Mouse (Mus musculus): Measurements from ENCODE around the gene 9430015G10Rik.
"Not testable (repeated sequence)": the region's sequence is repeated elsewhere in the genome, so short reads cannot be mapped to it uniquely, and the experiment has no call there.

Gene 9430015G10Rik

GRCm38 (mm10) chr4:156133943-156134605, 24.3 kb downstream of the 9430015G10Rik start:
- TF ChIP-seq POU5F1 (IDR thresholded peaks at IDR 0.05; ENCODE audit: borderline replicate concordance, low read length): no peak
- no peak for TF ChIP-seq CTCF (conservative IDR thresholded peaks at IDR 0.05; ENCODE audit: low read length)
- no peak for TF ChIP-seq NANOG (IDR thresholded peaks at IDR 0.05; ENCODE audit: borderline replicate concordance, low read length)
- Histone ChIP-seq H3K27me3 (ENCODE audit: insufficient read depth, low read length) (peaks cover 18% of the 10 kb centered on the region), H3K4me3 (replicated peaks; ENCODE audit: low read length) (peak overlapping the region; percentile 70), H3K9me3 (ENCODE audit: low read length) (peaks cover 5% of the 10 kb centered on the region), H3K4me1 (replicated peaks; ENCODE audit: low read depth, low read length) (peaks cover 55% of the 10 kb centered on the region), H3K36me3 (ENCODE audit: insufficient read depth, low read length) (no peaks in the 10 kb centered on the region)

GRCm38 (mm10) chr4:156135112-156135511, 25.3 kb downstream of the 9430015G10Rik start:
- H3K36me3 ChIP-seq (ENCODE audit: insufficient read depth, low read length): no peaks in the 10 kb centered on the region
- peaks cover 10% of the 10 kb centered on the region for H3K9me3 ChIP-seq (ENCODE audit: low read length)
- H3K27me3 ChIP-seq (ENCODE audit: insufficient read depth, low read length): peaks cover 18% of the 10 kb centered on the region
- peaks cover 53% of the 10 kb centered on the region for H3K4me1 ChIP-seq (replicated peaks; ENCODE audit: low read depth, low read length)
- H3K4me3 ChIP-seq (replicated peaks; ENCODE audit: low read length): peak overlapping the region; percentile 35
- TF ChIP-seq NANOG (IDR thresholded peaks at IDR 0.05; ENCODE audit: borderline replicate concordance, low read length) (no peak), CTCF (conservative IDR thresholded peaks at IDR 0.05; ENCODE audit: low read length) (no peak), POU5F1 (IDR thresholded peaks at IDR 0.05; ENCODE audit: borderline replicate concordance, low read length) (no peak)

GRCm38 (mm10) chr4:156135801-156136200, 26.0 kb downstream of the 9430015G10Rik start:
- Histone ChIP-seq H3K36me3 (ENCODE audit: insufficient read depth, low read length) (no peaks in the 10 kb centered on the region), H3K4me3 (replicated peaks; ENCODE audit: low read length) (peak overlapping the region; percentile 35; the same call in 1 of the 2 replicates), H3K27me3 (ENCODE audit: insufficient read depth, low read length) (peaks cover 18% of the 10 kb centered on the region), H3K9me3 (ENCODE audit: low read length) (peaks cover 10% of the 10 kb centered on the region), H3K4me1 (replicated peaks; ENCODE audit: low read depth, low read length) (peaks cover 50% of the 10 kb centered on the region)
- TF ChIP-seq CTCF (conservative IDR thresholded peaks at IDR 0.05; ENCODE audit: low read length) (no peak; the same call in 1 of the 2 replicates), NANOG (IDR thresholded peaks at IDR 0.05; ENCODE audit: borderline replicate concordance, low read length) (no peak), POU5F1 (IDR thresholded peaks at IDR 0.05; ENCODE audit: borderline replicate concordance, low read length) (no peak)

DNA sequence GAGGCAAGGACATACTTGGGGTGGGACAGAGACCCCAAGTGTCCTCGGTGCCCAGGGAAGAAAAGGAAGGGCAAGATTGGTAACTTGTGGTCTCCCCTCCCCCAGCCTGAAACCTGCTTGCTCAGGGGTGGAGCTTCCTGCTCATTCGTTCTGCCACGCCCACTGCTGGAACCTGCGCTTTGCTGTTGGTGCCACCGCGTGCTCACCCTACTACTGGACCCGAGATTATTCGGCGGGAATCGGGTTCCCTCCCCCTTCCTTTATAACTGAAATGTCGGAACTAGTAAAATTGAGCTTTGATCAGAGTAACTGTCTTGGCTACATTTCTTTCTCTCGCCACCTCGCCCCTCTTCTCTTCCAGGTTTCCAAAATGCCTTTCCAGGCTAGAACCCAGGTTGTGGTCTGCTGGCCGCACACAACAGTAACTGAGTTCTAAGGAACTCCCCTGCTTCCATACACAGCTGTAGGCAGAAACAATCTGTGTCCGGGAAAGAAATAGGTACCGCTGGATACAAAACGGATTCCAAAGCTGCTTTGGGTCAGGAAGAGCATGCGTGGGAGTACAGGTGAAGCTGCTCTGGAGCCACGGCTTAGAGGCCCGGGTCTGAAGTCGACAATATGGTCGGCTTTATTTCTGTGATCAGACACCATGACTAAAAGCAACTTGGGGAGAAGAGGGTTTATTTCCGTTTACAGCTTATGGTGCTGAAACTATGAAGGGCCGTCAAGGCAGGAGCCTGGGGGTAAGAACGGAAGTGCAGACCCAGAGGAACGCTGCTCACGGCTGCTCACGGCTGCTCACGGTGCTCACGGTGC, 26.7 kb downstream of the 9430015G10Rik start:
- TF ChIP-seq CTCF (conservative IDR thresholded peaks at IDR 0.05; ENCODE audit: low read length) (no peak), NANOG (IDR thresholded peaks at IDR 0.05; ENCODE audit: borderline replicate concordance, low read length) (no peak), POU5F1 (IDR thresholded peaks at IDR 0.05; ENCODE audit: borderline replicate concordance, low read length) (no peak)
- H3K4me3 ChIP-seq (replicated peaks; ENCODE audit: low read length): peak overlapping the region; percentile 37; the same call in 1 of the 2 replicates

GRCm38 (mm10) chr4:156150887-156151286, 41.1 kb downstream of the 9430015G10Rik start:
- not testable (repeated sequence) for H3K4me1 ChIP-seq (replicated peaks; ENCODE audit: low read depth, low read length); H3K27me3 ChIP-seq (ENCODE audit: insufficient read depth, low read length); H3K4me3 ChIP-seq (replicated peaks; ENCODE audit: low read length); H3K36me3 ChIP-seq (ENCODE audit: insufficient read depth, low read length)
- peaks cover 60% of the 10 kb centered on the region for H3K9me3 ChIP-seq (ENCODE audit: low read length)

More for the DNA sequence above, 26.7 kb downstream of the 9430015G10Rik start:
- Histone ChIP-seq H3K27me3 (ENCODE audit: insufficient read depth, low read length) (peaks cover 16% of the 10 kb centered on the region), H3K36me3 (ENCODE audit: insufficient read depth, low read length) (no peaks in the 10 kb centered on the region), H3K4me1 (replicated peaks; ENCODE audit: low read depth, low read length) (peaks cover 50% of the 10 kb centered on the region), H3K9me3 (ENCODE audit: low read length) (peaks cover 10% of the 10 kb centered on the region)

- Histone ChIP-seq H3K27me3 (ENCODE audit: insufficient read depth, low read length) (no peaks in the 10 kb centered on the region), H3K9me3 (ENCODE audit: low read length) (peaks cover 64% of the 10 kb centered on the region)
- TF ChIP-seq NANOG (IDR thresholded peaks at IDR 0.05; ENCODE audit: borderline replicate concordance, low read length): no peak
- no peak for TF ChIP-seq POU5F1 (IDR thresholded peaks at IDR 0.05; ENCODE audit: borderline replicate concordance, low read length)
- no peak for TF ChIP-seq CTCF (conservative IDR thresholded peaks at IDR 0.05; ENCODE audit: low read length)
Observed at GRCm38 (mm10) chr4:156154771-156155170, 45.0 kb downstream of the 9430015G10Rik start.

GRCm38 (mm10) chr4:156166477-156166876, 56.7 kb downstream of the 9430015G10Rik start:
- Histone ChIP-seq H3K4me1 (replicated peaks; ENCODE audit: low read depth, low read length) (peaks cover 10% of the 10 kb centered on the region), H3K4me3 (replicated peaks; ENCODE audit: low read length) (no peak overlapping the region), H3K9me3 (ENCODE audit: low read length) (peaks cover 97% of the 10 kb centered on the region), H3K27me3 (ENCODE audit: insufficient read depth, low read length) (no peaks in the 10 kb centered on the region), H3K36me3 (ENCODE audit: insufficient read depth, low read length) (peaks cover 87% of the 10 kb centered on the region)
- TF ChIP-seq CTCF (conservative IDR thresholded peaks at IDR 0.05; ENCODE audit: low read length) (peak; percentile 14; the same call in 1 of the 2 replicates), NANOG (IDR thresholded peaks at IDR 0.05; ENCODE audit: borderline replicate concordance, low read length) (no peak)

More at GRCm38 (mm10) chr4:156154771-156155170, 45.0 kb downstream of the 9430015G10Rik start:
- H3K4me1 ChIP-seq (replicated peaks; ENCODE audit: low read depth, low read length): no peaks in the 10 kb centered on the region
- H3K4me3 ChIP-seq (replicated peaks; ENCODE audit: low read length): no peak overlapping the region
- no peaks in the 10 kb centered on the region for H3K36me3 ChIP-seq (ENCODE audit: insufficient read depth, low read length)

GRCm38 (mm10) chr4:156168611-156169010, 58.8 kb downstream of the 9430015G10Rik start:
- Histone ChIP-seq H3K36me3 (ENCODE audit: insufficient read depth, low read length) (peaks cover 100% of the 10 kb centered on the region), H3K4me1 (replicated peaks; ENCODE audit: low read depth, low read length) (peaks cover 27% of the 10 kb centered on the region), H3K27me3 (ENCODE audit: insufficient read depth, low read length) (no peaks in the 10 kb centered on the region), H3K9me3 (ENCODE audit: low read length) (peaks cover 99% of the 10 kb centered on the region), H3K4me3 (replicated peaks; ENCODE audit: low read length) (no peak overlapping the region)
- no peak for TF ChIP-seq POU5F1 (IDR thresholded peaks at IDR 0.05; ENCODE audit: borderline replicate concordance, low read length)
- no peak for TF ChIP-seq NANOG (IDR thresholded peaks at IDR 0.05; ENCODE audit: borderline replicate concordance, low read length)
- no peak for TF ChIP-seq CTCF (conservative IDR thresholded peaks at IDR 0.05; ENCODE audit: low read length)
